Mouse (Mus musculus): Measurements from ENCODE around the gene Wdr89. TPM values are rescaled to one million over a fixed set of nuclear protein-coding genes. Genes with fewer than 3 reads are reported as not detected.

The Wdr89 gene
- total RNA-seq, 2 experiments from 2014 or later, result 12.5 to 15.8 TPM

GRCm38 (mm10) chr12:75629618-75630017 is 39.7 kb downstream of the Wdr89 start:
- no peak for ATAC-seq (replicated peaks; ENCODE audit: low FRiP score, low TSS enrichment, poor library complexity, severe bottlenecking)

DNA sequence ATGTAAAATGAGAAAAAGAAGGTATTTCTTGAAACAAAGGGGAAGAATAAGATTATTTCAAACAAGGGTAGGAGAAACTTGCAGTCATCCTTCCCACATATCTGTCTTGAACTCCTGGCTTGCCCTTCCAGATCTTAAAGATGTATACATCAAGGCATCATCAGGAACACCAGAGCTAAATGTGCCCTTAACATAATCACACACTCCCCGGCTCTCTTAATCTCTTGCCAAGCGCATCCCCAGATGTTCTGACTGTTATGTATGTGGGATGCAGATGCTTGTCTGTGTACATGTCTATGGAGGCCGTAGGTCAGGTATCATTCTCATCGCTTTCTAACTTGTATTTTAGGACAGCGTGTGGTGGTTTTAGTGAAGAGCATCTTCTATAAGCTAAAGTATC is 46.0 kb downstream of the Wdr89 start:
- peak; percentile 45 for ATAC-seq (replicated peaks; ENCODE audit: low FRiP score, low TSS enrichment, poor library complexity, severe bottlenecking)

DNA sequence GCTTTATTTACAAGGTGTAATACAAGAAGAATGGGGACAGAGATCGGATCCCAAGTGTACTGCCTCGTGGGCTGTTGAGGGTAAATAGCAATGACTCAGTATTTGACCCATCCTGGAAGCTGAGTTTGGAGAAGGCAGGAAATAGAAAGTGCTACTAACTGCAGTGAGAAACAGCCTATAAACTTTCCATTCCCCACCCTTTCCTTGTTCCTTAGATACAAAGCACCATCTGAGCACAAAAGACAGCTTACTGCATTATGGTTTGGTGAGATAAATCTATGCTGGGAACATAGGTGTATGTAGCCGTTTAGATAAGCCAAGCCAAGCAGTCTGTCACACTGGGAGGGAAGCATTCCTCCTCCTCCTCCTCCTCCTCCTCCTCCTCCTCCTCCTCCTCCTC is 46.5 kb downstream of the Wdr89 start:
- peak; percentile 86 for ATAC-seq (replicated peaks; ENCODE audit: low FRiP score, low TSS enrichment, poor library complexity, severe bottlenecking)

DNA sequence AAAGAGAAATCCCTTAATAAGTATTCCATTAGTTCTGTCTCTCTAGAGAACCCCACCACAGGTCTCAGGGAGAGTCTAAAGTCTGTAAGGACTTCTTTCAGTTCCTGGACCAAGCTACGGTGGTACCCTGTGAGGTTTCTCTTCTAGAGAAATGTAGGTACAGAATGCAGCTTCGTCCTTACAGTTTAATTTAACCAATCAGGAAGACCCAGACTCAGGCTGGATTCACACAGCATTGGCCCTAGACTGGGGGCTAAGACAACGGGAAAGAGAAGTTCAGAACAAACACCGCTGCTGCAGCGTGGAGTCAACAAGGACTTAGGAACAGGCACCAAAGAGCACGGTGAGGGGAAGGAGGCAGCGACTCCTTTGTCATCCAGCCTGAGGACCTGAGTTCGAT is 52.5 kb downstream of the Wdr89 start:
- ATAC-seq (replicated peaks; ENCODE audit: low FRiP score, low TSS enrichment, poor library complexity, severe bottlenecking), result no peak

- ATAC-seq (replicated peaks; ENCODE audit: low FRiP score, low TSS enrichment, poor library complexity, severe bottlenecking), result 0 out of 2 replicates have a peak, but pooled peaks have one; percentile 39
Observed at GRCm38 (mm10) chr12:75616158-75616791, 53.1 kb downstream of the Wdr89 start.

DNA sequence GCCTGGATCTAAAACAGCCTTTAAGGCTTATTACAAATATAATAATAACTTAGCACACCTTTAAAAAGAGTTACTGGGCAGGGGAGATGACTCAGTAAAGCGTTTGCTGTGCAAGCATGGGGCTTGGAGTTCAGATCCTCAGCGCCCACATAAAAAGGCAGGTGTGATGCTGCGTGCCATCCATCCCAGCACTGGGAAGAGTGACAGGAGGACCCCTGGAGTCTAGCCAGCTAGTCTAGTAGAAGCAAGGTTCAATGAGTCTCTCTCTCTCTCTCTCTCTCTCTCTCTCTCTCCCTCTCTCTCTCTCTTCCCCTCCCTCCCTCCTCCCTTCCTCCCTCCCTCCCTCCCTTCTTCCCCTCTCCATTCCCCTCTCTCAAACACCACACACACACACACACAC is 53.8 kb downstream of the Wdr89 start:
- no peak for ATAC-seq (replicated peaks; ENCODE audit: low FRiP score, low TSS enrichment, poor library complexity, severe bottlenecking)

DNA sequence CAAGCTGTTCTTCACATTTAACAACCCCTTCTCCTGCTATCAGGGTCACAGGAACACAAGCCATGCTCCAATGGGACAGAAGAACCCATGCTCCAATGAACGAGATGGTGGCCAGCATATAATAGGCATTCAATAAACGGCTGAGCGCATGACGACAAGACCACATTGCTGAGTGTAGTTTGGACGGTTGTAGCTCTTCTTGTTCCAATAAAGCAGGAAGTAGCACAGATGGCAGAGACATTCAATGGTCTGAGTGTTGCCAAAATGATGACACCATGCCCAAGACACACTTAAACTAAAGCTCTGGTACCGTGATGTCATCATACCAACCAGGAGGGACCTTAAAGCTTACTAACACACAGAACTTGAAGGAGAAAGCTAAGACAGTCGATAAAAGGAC is 56.6 kb downstream of the Wdr89 start:
- no peak; the same call in 1 of the 2 replicates for ATAC-seq (replicated peaks; ENCODE audit: low FRiP score, low TSS enrichment, poor library complexity, severe bottlenecking)

GRCm38 (mm10) chr12:75599490-75599889 is 69.8 kb downstream of the Wdr89 start:
- ATAC-seq (replicated peaks; ENCODE audit: low FRiP score, low TSS enrichment, poor library complexity, severe bottlenecking), result peak; percentile 69

DNA sequence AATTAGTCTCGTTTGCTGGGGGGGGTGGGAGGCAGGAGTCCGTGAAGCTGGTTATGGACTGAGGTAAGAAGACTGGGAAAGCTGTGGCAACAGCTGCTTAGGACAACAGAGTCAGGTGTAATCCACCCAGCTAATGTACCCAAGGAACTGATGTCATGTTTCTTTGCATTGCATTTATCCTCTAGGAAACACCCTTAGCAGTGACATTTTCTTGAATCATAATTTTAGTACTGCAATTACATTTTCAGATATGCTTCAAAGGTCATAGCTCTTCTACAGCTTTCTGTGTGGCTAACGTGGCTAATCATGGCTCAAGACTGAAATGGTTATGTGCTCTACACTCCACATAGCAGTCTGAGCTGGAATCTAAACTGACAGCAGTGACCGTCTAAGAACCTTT is 70.3 kb downstream of the Wdr89 start:
- ATAC-seq (replicated peaks; ENCODE audit: low FRiP score, low TSS enrichment, poor library complexity, severe bottlenecking), result no peak

- ATAC-seq (replicated peaks; ENCODE audit: low FRiP score, low TSS enrichment, poor library complexity, severe bottlenecking), result no peak
Observed at GRCm38 (mm10) chr12:75597707-75598106, 71.6 kb downstream of the Wdr89 start.

DNA sequence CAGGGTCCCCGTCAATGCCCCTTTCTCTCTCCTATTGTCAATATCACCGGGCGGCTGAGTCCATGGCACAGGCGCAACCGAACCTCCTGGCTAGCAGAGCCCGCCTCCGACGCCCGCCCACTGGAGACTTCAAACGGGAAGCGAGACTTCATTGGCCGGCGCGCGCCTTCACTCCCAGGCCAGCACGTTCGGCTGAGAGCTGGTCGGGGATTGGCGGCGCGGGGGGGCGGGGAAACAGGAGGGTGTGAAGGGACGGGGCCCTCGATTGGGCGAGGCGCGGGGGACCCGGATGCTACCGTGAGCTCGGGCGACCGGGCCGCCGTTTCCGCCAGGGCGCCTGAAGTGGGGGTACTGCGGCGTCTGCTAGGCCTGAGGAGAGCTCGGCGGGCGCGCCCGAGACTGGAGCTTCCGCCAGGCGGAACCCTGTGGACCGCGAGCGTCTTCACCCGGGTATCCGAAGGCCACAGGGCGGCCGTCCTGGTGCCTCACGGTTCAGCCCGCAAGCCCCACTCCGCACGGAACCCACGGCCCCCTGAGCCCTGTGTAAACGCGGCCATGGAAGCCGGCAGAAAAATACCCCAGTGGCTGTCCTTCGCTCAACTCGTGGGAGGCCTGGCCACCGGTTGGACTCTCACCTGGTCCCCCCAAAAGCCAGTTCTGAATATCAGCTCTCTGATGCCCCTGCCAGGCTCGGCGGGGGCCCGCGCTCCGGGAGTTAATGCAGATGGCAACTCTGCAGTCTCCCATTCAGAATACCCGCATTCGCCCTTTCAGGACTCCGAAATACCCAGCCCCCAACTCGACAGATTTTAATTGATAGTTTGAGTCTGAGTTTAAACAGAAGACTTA is 73.0 kb downstream of the Wdr89 start, which contains the start of gene Ppp2r5e:
TSS of gene Ppp2r5e (minus strand) at position 92 of the 849 bp plus-strand sequence.
- ATAC-seq (replicated peaks; ENCODE audit: low FRiP score, low TSS enrichment, poor library complexity, severe bottlenecking), result peak; percentile 96

DNA sequence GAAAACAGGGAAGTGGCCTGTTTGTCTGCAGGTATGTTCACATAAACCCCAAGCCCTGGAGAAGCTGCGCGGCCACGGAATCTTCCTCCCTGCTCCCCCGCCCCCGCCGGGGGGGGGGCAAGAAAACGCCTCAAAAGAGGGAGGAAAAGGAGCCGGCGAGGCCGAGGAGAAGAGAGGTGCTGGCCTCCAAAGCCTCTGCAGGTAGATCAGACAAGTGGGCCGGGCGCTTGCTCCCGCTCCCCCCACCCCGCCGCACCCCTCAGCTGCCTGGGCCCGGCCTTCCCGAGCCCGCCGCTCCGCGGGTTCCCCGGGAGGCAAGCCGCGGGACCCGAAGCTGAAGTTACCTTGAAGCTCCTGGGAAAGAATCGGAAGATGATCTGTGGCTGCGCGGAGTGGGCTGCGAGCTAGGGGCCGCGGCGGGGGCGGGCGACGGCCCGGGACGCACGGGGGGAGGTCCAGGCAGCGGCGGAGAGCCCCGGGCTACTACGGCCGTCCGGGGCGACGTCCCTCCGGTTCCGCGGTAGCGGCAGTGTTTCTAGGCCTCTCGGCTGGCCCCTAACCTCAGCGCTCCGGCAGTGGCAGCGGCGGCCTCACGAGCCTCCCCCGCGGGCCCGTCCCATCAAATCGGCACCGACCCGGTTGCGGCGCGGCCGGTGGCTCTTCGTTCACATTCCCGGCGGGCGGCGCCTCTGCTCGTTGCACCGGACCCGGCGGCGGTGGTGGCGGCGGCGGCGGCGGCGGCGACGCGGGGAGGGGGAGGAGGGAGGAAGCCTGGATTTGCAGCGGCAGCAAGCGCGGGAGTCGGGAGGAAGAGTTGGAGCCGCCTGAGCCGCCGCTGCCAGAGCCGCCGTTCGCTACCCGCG is 73.8 kb downstream of the Wdr89 start:
- no peak for ATAC-seq (replicated peaks; ENCODE audit: low FRiP score, low TSS enrichment, poor library complexity, severe bottlenecking)

- no peak for ATAC-seq (replicated peaks; ENCODE audit: low FRiP score, low TSS enrichment, poor library complexity, severe bottlenecking)
Observed at GRCm38 (mm10) chr12:75594404-75594803, 74.9 kb downstream of the Wdr89 start.

DNA sequence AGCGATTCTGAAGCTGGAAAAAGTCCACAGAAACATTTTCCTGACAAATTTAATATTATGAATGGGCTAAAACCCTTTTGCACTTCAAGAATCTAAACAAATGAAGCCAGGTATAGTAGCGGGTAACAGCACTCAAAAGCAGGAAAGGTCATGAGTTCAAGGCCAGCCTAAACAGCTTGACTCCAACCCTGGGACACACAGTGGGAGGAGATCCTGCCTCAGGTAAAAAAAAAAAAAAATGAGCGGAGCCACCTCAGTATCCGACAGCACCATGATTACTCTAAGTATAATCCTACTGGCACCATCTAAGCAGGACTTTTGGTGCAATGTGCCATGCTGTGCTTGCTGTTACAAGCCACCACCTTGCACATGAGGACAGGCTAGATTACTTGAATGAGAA is 75.5 kb downstream of the Wdr89 start:
- no peak for ATAC-seq (replicated peaks; ENCODE audit: low FRiP score, low TSS enrichment, poor library complexity, severe bottlenecking)

DNA sequence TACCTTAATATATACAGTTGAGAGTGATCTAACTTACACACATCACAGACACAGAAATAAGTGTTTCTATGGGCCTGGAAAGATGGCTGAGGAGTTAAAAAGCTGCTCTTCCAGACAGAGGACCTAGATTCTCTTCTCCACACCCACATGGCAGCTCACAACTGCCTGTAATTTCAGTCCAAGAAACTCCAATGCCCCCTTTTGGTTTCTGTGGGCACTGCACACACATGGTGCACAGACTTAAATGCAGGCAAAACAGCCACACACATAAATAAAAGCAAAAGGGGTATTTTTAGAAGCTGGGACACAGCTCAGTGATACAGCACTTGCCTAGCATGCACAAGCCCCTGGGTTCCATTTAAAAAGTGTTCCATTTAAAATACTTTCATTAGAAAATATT is 81.8 kb downstream of the Wdr89 start:
- ATAC-seq (replicated peaks; ENCODE audit: low FRiP score, low TSS enrichment, poor library complexity, severe bottlenecking), result no peak

DNA sequence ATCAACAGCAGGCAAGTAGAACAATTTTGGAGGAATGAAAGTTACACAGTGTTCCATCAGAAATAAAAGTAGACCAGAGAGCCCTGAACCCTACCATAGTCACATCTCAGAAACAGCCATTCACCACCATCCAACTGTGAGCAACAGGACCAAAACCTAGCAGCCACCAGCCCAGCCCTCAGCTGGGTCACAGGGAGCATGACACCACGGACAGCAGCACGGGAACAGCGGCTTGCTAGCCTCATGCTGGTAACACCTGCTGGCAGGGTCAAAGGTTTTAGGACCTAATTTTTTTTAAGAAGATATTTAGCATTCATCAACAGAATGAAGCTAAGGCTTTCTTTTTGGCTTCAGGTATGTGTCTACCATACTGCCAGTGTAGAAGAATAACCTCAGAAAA is 85.6 kb downstream of the Wdr89 start:
- ATAC-seq (replicated peaks; ENCODE audit: low FRiP score, low TSS enrichment, poor library complexity, severe bottlenecking), result no peak
